Mouse (Mus musculus) cerebellum, adult 2 months (tissue): Measurements from ENCODE around the gene Rftn2. TPM values are rescaled to one million over a fixed set of nuclear protein-coding genes. Genes with fewer than 3 reads are reported as not detected.

Experiments
- DNase-seq, 2 experiments: peaks; one replicate each; pipeline ENCODE4 v3.0.0; 2021
- H3K27ac ChIP-seq: fragments of 200-500 bp; 2 replicates; pipeline ENCODE4 v1.5.1; 2012; ENCODE audit warnings: low read length, control low read depth, inconsistent platforms; ENCODE audit not compliant: insufficient read depth
- H3K27me3 ChIP-seq: fragments of 200-500 bp; 2 replicates; pipeline ENCODE4 v1.6.1; 2012; ENCODE audit warnings: inconsistent platforms, mild to moderate bottlenecking, low read length, moderate library complexity; ENCODE audit not compliant: control insufficient read depth, insufficient read depth
- H3K4me1 ChIP-seq: fragments of 200-500 bp; 2 replicates; pipeline ENCODE4 v1.6.1; 2011; ENCODE audit warnings: low read length; ENCODE audit not compliant: control insufficient read depth, insufficient read depth
- H3K4me3 ChIP-seq: fragments of 200-500 bp; replicated peaks from 2 replicates; pipeline ENCODE3; 2011; ENCODE audit warnings: mild to moderate bottlenecking, low read depth, low read length, control low read depth; ENCODE audit not compliant: insufficient read depth
- CTCF ChIP-seq: fragments of 200-500 bp; IDR thresholded peaks from 2 replicates; pipeline ENCODE4 v1.5.1; 2011; ENCODE audit warnings: low read depth, mild to moderate bottlenecking, control low read depth, low read length, moderate library complexity, borderline replicate concordance; ENCODE audit not compliant: insufficient read depth
- POLR2A ChIP-seq: fragments of 200-500 bp; IDR thresholded peaks from 2 replicates; pipeline ENCODE4 v1.6.1; 2011; ENCODE audit warnings: low read length, control low read depth, borderline replicate concordance; ENCODE audit not compliant: insufficient read depth
- WGBS: fragments of 180-500 bp; shearing (Covaris S2); methylation state at CpG from one replicate; pipeline ENCODE4 v1.1.7; 2018; 5-methylcytosine and 5-hydroxymethylcytosine counted together
- polyA plus RNA-seq: library from polyadenylated mRNA; depleted of rRNA; stranded (reverse); fragments of >200 nt; gene quantifications from 2 replicates; pipeline ENCODE4 v1.2.3, GENCODE M21; 2012

Gene Rftn2
- polyA plus RNA-seq, 1 experiment = 17.1 TPM

DNA sequence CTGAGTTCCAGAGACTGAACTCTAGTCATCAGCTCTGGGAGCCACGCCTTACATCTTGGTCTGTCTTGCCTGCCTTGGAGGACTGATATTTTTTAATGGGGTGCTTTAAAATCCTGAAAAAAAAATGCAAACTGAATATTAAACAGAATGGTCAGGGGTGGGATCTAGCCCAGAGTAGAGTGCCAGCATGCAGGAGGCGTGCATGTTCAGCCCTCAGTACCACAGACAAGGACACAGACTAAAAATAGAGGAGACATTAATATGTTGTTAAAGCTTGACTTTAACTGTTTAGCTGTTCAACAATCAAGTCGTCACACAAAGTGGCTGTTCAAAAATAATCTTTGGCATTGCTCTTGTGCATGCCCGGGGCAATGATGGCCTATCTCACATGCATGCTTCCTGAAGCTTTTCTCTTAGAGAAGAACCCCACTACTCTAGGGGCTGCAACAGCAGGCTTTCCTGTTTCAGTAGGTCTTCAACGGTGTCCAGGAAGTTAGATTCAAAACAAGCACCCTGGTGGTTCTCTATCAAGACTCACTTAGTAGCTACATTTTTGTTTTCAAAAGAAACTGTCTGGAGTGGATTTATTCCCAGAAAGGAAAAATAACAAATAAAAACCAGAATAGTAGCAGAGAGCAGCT is 18.0 kb downstream of the Rftn2 start:
- no peak overlapping the region for H3K4me3 ChIP-seq
- no peaks in the 10 kb centered on the region for H3K4me1 ChIP-seq
- no peak for DNase-seq
- TF ChIP-seq CTCF = no peak
- TF ChIP-seq POLR2A = no peak
- no peaks in the 10 kb centered on the region for H3K27me3 ChIP-seq
- WGBS = 78% methylated on average over 5 of the region's 5 CpGs
- no peak overlapping the region for H3K27ac ChIP-seq

- Histone ChIP-seq H3K4me3 (no peak overlapping the region), H3K27me3 (no peaks in the 10 kb centered on the region), H3K27ac (no peak overlapping the region), H3K4me1 (no peaks in the 10 kb centered on the region)
- 77% methylated on average over 6 of the region's 6 CpGs for WGBS
- TF ChIP-seq POLR2A (no peak), CTCF (no peak)
- DNase-seq = no peak
Observed at GRCm38 (mm10) chr1:55207561-55207960, 19.0 kb downstream of the Rftn2 start.

DNA sequence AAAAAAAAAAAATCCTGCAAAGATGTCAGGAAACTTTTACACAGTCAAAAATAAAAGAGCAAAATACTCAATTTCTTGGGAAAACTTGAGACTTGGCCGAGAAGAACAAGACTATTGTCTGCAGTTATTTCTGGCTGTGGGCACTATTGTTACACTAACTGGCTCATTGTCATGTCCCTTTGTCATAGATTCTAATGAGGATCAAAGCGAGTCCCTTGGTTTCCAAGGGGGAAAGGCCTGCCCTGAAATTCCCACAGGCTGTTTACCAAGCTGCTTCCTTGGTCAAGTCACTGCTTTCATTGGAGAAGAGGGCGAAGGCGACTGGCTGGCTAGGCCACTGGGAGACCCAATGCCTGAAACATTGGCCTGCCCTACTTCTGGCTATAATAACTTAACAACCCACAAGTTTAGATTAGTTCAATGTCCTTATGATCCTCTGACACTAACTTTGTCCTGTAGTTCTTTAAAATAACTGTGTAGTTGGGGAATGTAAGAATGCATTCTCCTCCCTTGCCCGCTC is 20.7 kb downstream of the Rftn2 start:
- Histone ChIP-seq H3K4me3 (no peak overlapping the region), H3K27me3 (no peaks in the 10 kb centered on the region), H3K4me1 (no peaks in the 10 kb centered on the region), H3K27ac (no peak overlapping the region)
- WGBS = 54% methylated on average over 5 of the region's 5 CpGs
- no peak for DNase-seq
- TF ChIP-seq CTCF (no peak), POLR2A (no peak)

- Histone ChIP-seq H3K4me1 (no peaks in the 10 kb centered on the region), H3K4me3 (no peak overlapping the region), H3K27ac (no peak overlapping the region), H3K27me3 (no peaks in the 10 kb centered on the region)
- WGBS = 23% methylated on average over 18 of the region's 18 CpGs
- DNase-seq = peak in 1 of 2 experiments; percentile 32
- no peak for TF ChIP-seq POLR2A
- TF ChIP-seq CTCF = no peak
Observed at GRCm38 (mm10) chr1:55201850-55202752, 24.5 kb downstream of the Rftn2 start.

GRCm38 (mm10) chr1:55198719-55199118 is 27.9 kb downstream of the Rftn2 start:
- DNase-seq = no peak
- Histone ChIP-seq H3K4me3 (no peak overlapping the region), H3K27me3 (no peaks in the 10 kb centered on the region), H3K27ac (no peak overlapping the region), H3K4me1 (no peaks in the 10 kb centered on the region; the same call in 1 of the 2 replicates)
- no peak for TF ChIP-seq CTCF
- TF ChIP-seq POLR2A = no peak
- 47% methylated on average over 3 of the region's 3 CpGs for WGBS

GRCm38 (mm10) chr1:55196327-55197003 is 30.1 kb downstream of the Rftn2 start:
- 69% methylated on average over 6 of the region's 6 CpGs for WGBS
- DNase-seq = no peak
- TF ChIP-seq POLR2A = no peak
- TF ChIP-seq CTCF = no peak

DNA sequence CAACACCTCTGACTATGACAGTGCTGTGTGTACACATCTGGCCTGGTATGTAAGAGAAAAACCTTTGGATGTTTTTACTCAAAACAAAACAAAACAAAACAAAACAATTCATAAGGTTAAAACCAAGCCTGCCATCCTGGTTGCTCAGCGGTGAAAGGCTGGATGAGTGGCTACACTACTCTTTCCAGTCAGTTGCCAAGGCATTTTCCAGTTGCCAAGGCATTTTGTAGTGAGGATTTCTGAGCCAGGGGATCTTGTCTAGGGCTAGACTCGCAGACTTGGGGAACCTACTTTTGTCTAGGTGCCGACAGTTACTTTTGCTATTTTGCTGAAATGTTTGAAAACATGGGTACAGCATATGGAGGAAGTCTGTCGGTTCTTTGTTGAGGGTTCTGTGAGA is 31.6 kb downstream of the Rftn2 start:
- no peaks in the 10 kb centered on the region for H3K27me3 ChIP-seq
- TF ChIP-seq CTCF (no peak), POLR2A (no peak)
- 31% methylated on average over 4 of the region's 4 CpGs for WGBS
- DNase-seq = no peak
- H3K27ac ChIP-seq = no peak overlapping the region
- H3K4me3 ChIP-seq = no peak overlapping the region
- no peaks in the 10 kb centered on the region; the same call in 1 of the 2 replicates for H3K4me1 ChIP-seq

More at GRCm38 (mm10) chr1:55196327-55197003, 30.1 kb downstream of the Rftn2 start:
- Histone ChIP-seq H3K27ac (no peak overlapping the region), H3K27me3 (no peaks in the 10 kb centered on the region), H3K4me1 (no peaks in the 10 kb centered on the region; the same call in 1 of the 2 replicates), H3K4me3 (no peak overlapping the region)
